Comparison of ENCODE assay signal across 14 mouse cellular contexts in genomic region chr7:128050739-128051138, GRCm38 (mm10). TPM values are rescaled to one million over a fixed set of nuclear protein-coding genes. Genes with fewer than 3 reads are reported as not detected.
DNase-seq lines count a peak whose midpoint lies in the region; ATAC-seq and TF ChIP-seq lines count a peak whose summit lies in the region.
"Had no signal": no experiment of that assay in that cellular context is flagged by ENCODE, and none has a peak within 500 bp of the region (broad histone marks: within the 10 kb centered on the region; RNA-seq: fewer than 3 reads in every experiment).

No protein-coding gene starts in this region.

- H3K36me3 ChIP-seq in liver, embryonic 13.5 days, result no peaks in the 10 kb centered on the region
- no peaks in the 10 kb centered on the region for H3K36me3 ChIP-seq in liver, embryonic 12.5 days
- H3K36me3 ChIP-seq in liver, embryonic 15.5 days (replicated peaks), result no peaks in the 10 kb centered on the region
- H3K36me3 ChIP-seq: forebrain, embryonic 15.5 days; heart, embryonic 10.5 days had no signal

- H3K4me2 ChIP-seq in liver, embryonic 13.5 days, result no peak overlapping the region
- no peak overlapping the region for H3K4me2 ChIP-seq in liver, embryonic 12.5 days
- H3K4me2 ChIP-seq in liver, embryonic 15.5 days, result no peak overlapping the region
- H3K4me2 ChIP-seq: forebrain, embryonic 15.5 days had no signal

- TF ChIP-seq CTCF in layer of hippocampus, adult 2 months (conservative IDR thresholded peaks at IDR 0.05), result no peak

- ATAC-seq in liver, embryonic 13.5 days (ENCODE audit: low read depth), result peak; percentile 34; the same call in 1 of the 2 replicates
- no peak; the same call in 1 of the 2 replicates for ATAC-seq in liver, embryonic 12.5 days
- peak; percentile 57 for ATAC-seq in CD4-positive, CD25-positive, alpha-beta regulatory T cell, adult 4 months
- ATAC-seq in liver, embryonic 15.5 days (ENCODE audit: insufficient read depth), result peak; percentile 49; the same call in 1 of the 2 replicates
- ATAC-seq: forebrain, embryonic 15.5 days; hindbrain, embryonic 16.5 days; Patski had no signal

- H3K4me3 ChIP-seq in liver, embryonic 13.5 days (replicated peaks), result no peak overlapping the region
- H3K4me3 ChIP-seq in liver, embryonic 12.5 days, result no peak overlapping the region
- no peak overlapping the region for H3K4me3 ChIP-seq in liver, embryonic 15.5 days (replicated peaks)
- H3K4me3 ChIP-seq in layer of hippocampus, adult 2 months, result no peak overlapping the region
- H3K4me3 ChIP-seq: forebrain, embryonic 15.5 days; heart, embryonic 10.5 days had no signal

- no peaks in the 10 kb centered on the region for H3K27me3 ChIP-seq in liver, embryonic 13.5 days
- no peaks in the 10 kb centered on the region for H3K27me3 ChIP-seq in liver, embryonic 12.5 days (replicated peaks)
- no peaks in the 10 kb centered on the region for H3K27me3 ChIP-seq in liver, embryonic 15.5 days
- H3K27me3 ChIP-seq: forebrain, embryonic 15.5 days; Patski had no signal

- H3K9ac ChIP-seq in liver, embryonic 13.5 days, result no peak overlapping the region
- no peak overlapping the region for H3K9ac ChIP-seq in liver, embryonic 12.5 days
- H3K9ac ChIP-seq in liver, embryonic 15.5 days, result no peak overlapping the region
- H3K9ac ChIP-seq: forebrain, embryonic 15.5 days had no signal

- no peaks in the 10 kb centered on the region for H3K9me3 ChIP-seq in liver, embryonic 13.5 days (replicated peaks)
- H3K9me3 ChIP-seq in liver, embryonic 12.5 days (replicated peaks), result no peaks in the 10 kb centered on the region
- H3K9me3 ChIP-seq in liver, embryonic 15.5 days (replicated peaks), result no peaks in the 10 kb centered on the region
- H3K9me3 ChIP-seq: forebrain, embryonic 15.5 days; heart, embryonic 10.5 days had no signal

- H3K27ac ChIP-seq in liver, embryonic 13.5 days, result no peak overlapping the region
- no peak overlapping the region for H3K27ac ChIP-seq in liver, embryonic 12.5 days
- no peak overlapping the region for H3K27ac ChIP-seq in liver, embryonic 15.5 days (replicated peaks)
- no peak overlapping the region for H3K27ac ChIP-seq in layer of hippocampus, adult 2 months
- H3K27ac ChIP-seq: forebrain, embryonic 15.5 days; heart, embryonic 10.5 days had no signal

- 27% methylated on average over 4 of the region's 4 CpGs for WGBS in liver, embryonic 13.5 days (ENCODE audit: insufficient replicate concordance)
- WGBS in liver, embryonic 12.5 days (ENCODE audit: insufficient replicate concordance), result 32% methylated on average over 4 of the region's 4 CpGs
- 34% methylated on average over 4 of the region's 4 CpGs for WGBS in liver, embryonic 15.5 days (ENCODE audit: insufficient replicate concordance)

- H3K4me1 ChIP-seq in liver, embryonic 13.5 days (replicated peaks), result peaks cover 12% of the 10 kb centered on the region
- peaks cover 15% of the 10 kb centered on the region for H3K4me1 ChIP-seq in liver, embryonic 12.5 days
- H3K4me1 ChIP-seq in liver, embryonic 15.5 days (replicated peaks), result no peaks in the 10 kb centered on the region; the same call in 1 of the 2 replicates
- H3K4me1 ChIP-seq: forebrain, embryonic 15.5 days; heart, embryonic 10.5 days had no signal

- no peak for DNase-seq in liver, embryonic 13.5 days
- peak; percentile 79 to 89 for DNase-seq in natural killer cell, adult 2 months (ENCODE audit: low spot score in 2 of 2)
- no peak for DNase-seq in layer of hippocampus, adult 2 months (ENCODE audit: low spot score in 2 of 2)
- no peak for DNase-seq in cerebellum, adult 11 months
- no peak for DNase-seq in cerebellum, adult 8-10 months
- DNase-seq: right cerebral cortex, adult 18-20 months had no signal

RNA-seq across cellular contexts. Expression of gene Itgam, which starts 11.7 kb away (rescaled TPM):
- polyA plus RNA-seq in liver, embryonic 13.5 days (2015; fragmentation: Nextera tagmentation; extraction: Ambion mirVana), result 1.8 TPM in 2 replicates
- polyA plus RNA-seq in liver, embryonic 12.5 days (2016; fragmentation: Nextera tagmentation; extraction: Ambion mirVana), result 2.1 and 2.2 TPM in 2 replicates
- under 1 TPM; 0.56 to 0.70 TPM for polyA plus RNA-seq in CD4-positive, CD25-positive, alpha-beta regulatory T cell, adult 4 months (2017; shearing (Covaris generic))
- polyA plus RNA-seq in liver, embryonic 15.5 days (2015; fragmentation: Nextera tagmentation; extraction: Ambion mirVana), result 6.0 TPM in 2 replicates
- 10 to 100 TPM; 10.1 to 10.6 TPM for total RNA-seq in layer of hippocampus, adult 2 months (2021)
- polyA plus RNA-seq: Patski had no signal

RNA-seq across cellular contexts. Expression of gene Gm49368, which starts 11.7 kb away (rescaled TPM):
- not detected in 2 replicates for polyA plus RNA-seq in liver, embryonic 13.5 days (2015; fragmentation: Nextera tagmentation; extraction: Ambion mirVana)
- polyA plus RNA-seq in liver, embryonic 12.5 days (2016; fragmentation: Nextera tagmentation; extraction: Ambion mirVana), result not detected in 2 replicates
- not detected for polyA plus RNA-seq in CD4-positive, CD25-positive, alpha-beta regulatory T cell, adult 4 months (2017; shearing (Covaris generic))
- polyA plus RNA-seq in liver, embryonic 15.5 days (2015; fragmentation: Nextera tagmentation; extraction: Ambion mirVana), result 0.20 TPM in 1 of 2 replicates, not detected in the other
- not detected for total RNA-seq in layer of hippocampus, adult 2 months (2021)
- polyA plus RNA-seq: brain, embryonic 14.5 days; forebrain, embryonic 15.5 days; heart, embryonic 10.5 days; hindbrain, embryonic 16.5 days; Patski had no signal

RNA-seq across cellular contexts. Expression of gene Trim72, which starts 47.0 kb away (rescaled TPM):
- polyA plus RNA-seq in liver, embryonic 13.5 days (2015; fragmentation: Nextera tagmentation; extraction: Ambion mirVana), result not detected in 2 replicates
- not detected in 2 replicates for polyA plus RNA-seq in liver, embryonic 12.5 days (2016; fragmentation: Nextera tagmentation; extraction: Ambion mirVana)
- polyA plus RNA-seq in CD4-positive, CD25-positive, alpha-beta regulatory T cell, adult 4 months (2017; shearing (Covaris generic)), result not detected
- polyA plus RNA-seq in liver, embryonic 15.5 days (2015; fragmentation: Nextera tagmentation; extraction: Ambion mirVana), result 0.25 and 0.38 TPM in 2 replicates
- total RNA-seq in layer of hippocampus, adult 2 months (2021), result 1 to 10 TPM in 1 of 2 experiments, under 1 TPM in 1; 0.77 to 1.0 TPM
- polyA plus RNA-seq: forebrain, embryonic 15.5 days; hindbrain, embryonic 16.5 days had no signal

RNA-seq across cellular contexts. Expression of gene Pycard, which starts 57.1 kb away (rescaled TPM):
- 23.7 and 31.2 TPM in 2 replicates for polyA plus RNA-seq in liver, embryonic 13.5 days (2015; fragmentation: Nextera tagmentation; extraction: Ambion mirVana)
- polyA plus RNA-seq in liver, embryonic 12.5 days (2016; fragmentation: Nextera tagmentation; extraction: Ambion mirVana), result 32.9 and 33.8 TPM in 2 replicates
- 100 to 1,000 TPM; 247 to 260 TPM for polyA plus RNA-seq in CD4-positive, CD25-positive, alpha-beta regulatory T cell, adult 4 months (2017; shearing (Covaris generic))
- polyA plus RNA-seq in liver, embryonic 15.5 days (2015; fragmentation: Nextera tagmentation; extraction: Ambion mirVana), result 24.9 and 29.1 TPM in 2 replicates
- 1 to 10 TPM; 1.9 to 3.0 TPM for total RNA-seq in layer of hippocampus, adult 2 months (2021)

Comparison
In these comparisons a context has a peak if more than half of its experiments do, and no peak if none do; other contexts are left out.
1. DNase-seq: peak in natural killer cell, adult 2 months (2 of 2); none in liver, embryonic 13.5 days (single experiment), layer of hippocampus, adult 2 months (0 of 2), cerebellum, adult 11 months (single experiment) and cerebellum, adult 8-10 months (single experiment).